Comparison of ENCODE assay signal across 9 mouse cellular contexts in genomic region chr7:19523757-19524419, GRCm38 (mm10). TPM values are rescaled to one million over a fixed set of nuclear protein-coding genes. Genes with fewer than 3 reads are reported as not detected.
DNase-seq lines count a peak whose midpoint lies in the region; ATAC-seq lines count a peak whose summit lies in the region.
"Had no signal": no experiment of that assay in that cellular context is flagged by ENCODE, and none has a peak within 500 bp of the region (broad histone marks: within the 10 kb centered on the region; RNA-seq: fewer than 3 reads in every experiment).

No protein-coding gene starts in this region.

- WGBS in kidney, embryonic 14.5 days = under 1% methylated on average over 64 of the region's 64 CpGs
- WGBS in midbrain, embryonic 14.5 days = 1% methylated on average over 64 of the region's 64 CpGs
- WGBS in stomach, embryonic 16.5 days = 1% methylated on average over 64 of the region's 64 CpGs

- no peaks in the 10 kb centered on the region for H3K9me3 ChIP-seq in kidney, embryonic 14.5 days (ENCODE audit: control insufficient read depth, low read length)
- no peaks in the 10 kb centered on the region for H3K9me3 ChIP-seq in midbrain, embryonic 14.5 days (ENCODE audit: control insufficient read depth, low read length)
- H3K9me3 ChIP-seq in stomach, embryonic 16.5 days (replicated peaks; ENCODE audit: control insufficient read depth, low read length) = no peaks in the 10 kb centered on the region

- 0 out of 2 replicates have a peak, but pooled peaks cover 3% of the 10 kb centered on the region for H3K36me3 ChIP-seq in kidney, embryonic 14.5 days (ENCODE audit: control insufficient read depth, insufficient read depth, low read length)
- no peaks in the 10 kb centered on the region for H3K36me3 ChIP-seq in midbrain, embryonic 14.5 days (ENCODE audit: control insufficient read depth, insufficient read depth, low read length)
- no peaks in the 10 kb centered on the region for H3K36me3 ChIP-seq in stomach, embryonic 16.5 days (ENCODE audit: control insufficient read depth, insufficient read depth, low read length)

- H3K4me3 ChIP-seq in kidney, embryonic 14.5 days (ENCODE audit: low read length) = peak overlapping the region; percentile 39
- H3K4me3 ChIP-seq in midbrain, embryonic 14.5 days (replicated peaks; ENCODE audit: low read depth, low read length) = peak overlapping the region; percentile 36
- peak overlapping the region; percentile 45 for H3K4me3 ChIP-seq in stomach, embryonic 16.5 days (replicated peaks; ENCODE audit: low read length)

- ATAC-seq in granulocyte monocyte progenitor cell, adult 5-6 weeks (replicated peaks; ENCODE audit: poor library complexity, severe bottlenecking) = peak; percentile 65
- ATAC-seq in kidney, embryonic 14.5 days (ENCODE audit: low FRiP score, low TSS enrichment) = peak; percentile 43; the same call in 1 of the 2 replicates
- peak; percentile 62 for ATAC-seq in midbrain, embryonic 14.5 days (ENCODE audit: low FRiP score, low TSS enrichment)
- no peak for ATAC-seq in stomach, embryonic 16.5 days (ENCODE audit: insufficient read depth, low FRiP score)

- DNase-seq in heart, adult 11 months = peak; percentile 93
- DNase-seq in heart, adult 8-10 months (ENCODE audit: low spot score) = no peak
- DNase-seq in embryo, embryonic 9.5 days (ENCODE audit: extremely low spot score) = peak; percentile 82
- peak; percentile 59 for DNase-seq in liver
- peak; percentile 83 for DNase-seq in midbrain, embryonic 14.5 days

- H3K4me2 ChIP-seq in kidney, embryonic 14.5 days (replicated peaks; ENCODE audit: low read depth, low read length) = peak overlapping the region; percentile 71
- H3K4me2 ChIP-seq in midbrain, embryonic 14.5 days (ENCODE audit: low read length) = peak overlapping the region; percentile 71
- peak overlapping the region; percentile 73 for H3K4me2 ChIP-seq in stomach, embryonic 16.5 days (ENCODE audit: low read depth, low read length)

- peak overlapping the region; percentile 44 for H3K9ac ChIP-seq in kidney, embryonic 14.5 days (ENCODE audit: low read depth, low read length)
- peak overlapping the region; percentile 47 for H3K9ac ChIP-seq in midbrain, embryonic 14.5 days (replicated peaks; ENCODE audit: low read length)
- peak overlapping the region; percentile 61 for H3K9ac ChIP-seq in stomach, embryonic 16.5 days (ENCODE audit: low read length)

- peaks cover 18% of the 10 kb centered on the region for H3K4me1 ChIP-seq in kidney, embryonic 14.5 days (ENCODE audit: control insufficient read depth, insufficient read depth, low read length)
- peaks cover 14% of the 10 kb centered on the region for H3K4me1 ChIP-seq in midbrain, embryonic 14.5 days (ENCODE audit: control insufficient read depth, insufficient read depth, low read length)
- H3K4me1 ChIP-seq in stomach, embryonic 16.5 days (ENCODE audit: control insufficient read depth, insufficient read depth, low read length) = peaks cover 21% of the 10 kb centered on the region

- peaks cover 60% of the 10 kb centered on the region for H3K27me3 ChIP-seq in kidney, embryonic 14.5 days (ENCODE audit: control insufficient read depth, insufficient read depth, low read length)
- H3K27me3 ChIP-seq in midbrain, embryonic 14.5 days (ENCODE audit: control insufficient read depth, insufficient read depth, low read length) = peaks cover 67% of the 10 kb centered on the region
- peaks cover 65% of the 10 kb centered on the region for H3K27me3 ChIP-seq in stomach, embryonic 16.5 days (ENCODE audit: control insufficient read depth, insufficient read depth, low read length)

- H3K27ac ChIP-seq in kidney, embryonic 14.5 days (ENCODE audit: low read depth, low read length) = no peak overlapping the region
- H3K27ac ChIP-seq in midbrain, embryonic 14.5 days (replicated peaks; ENCODE audit: low read depth, low read length) = no peak overlapping the region
- no peak overlapping the region for H3K27ac ChIP-seq in stomach, embryonic 16.5 days (ENCODE audit: low read length)
- H3K27ac ChIP-seq: macrophage had no signal

RNA-seq across cellular contexts. Expression of gene Nkpd1, which starts 6.2 kb away (rescaled TPM):
- not detected for total RNA-seq in heart, adult 8-10 months (2022)
- not detected in 2 replicates for total RNA-seq in granulocyte monocyte progenitor cell, adult 5-6 weeks (2014; fragmentation: Nextera tagmentation)
- total RNA-seq in granulocyte monocyte progenitor cell, adult 5-6 weeks (2017) = not detected in 2 replicates
- 0.13 and 0.27 TPM in 2 replicates for polyA plus RNA-seq in kidney, embryonic 14.5 days (2014; fragmentation: Nextera tagmentation; extraction: Ambion mirVana)
- 0.51 and 0.74 TPM in 2 replicates for polyA plus RNA-seq in midbrain, embryonic 14.5 days (2014; fragmentation: Nextera tagmentation; extraction: Ambion mirVana)
- polyA plus RNA-seq in stomach, embryonic 16.5 days (2015; fragmentation: Nextera tagmentation; extraction: Ambion mirVana) = 1.8 and 3.3 TPM in 2 replicates
- polyA plus RNA-seq: macrophage had no signal

RNA-seq across cellular contexts. Expression of gene Trappc6a, which starts 15.7 kb away (rescaled TPM):
- total RNA-seq in heart, adult 8-10 months (2022) = 10 to 100 TPM; 36.3 to 44.7 (median 37.2) TPM
- total RNA-seq in granulocyte monocyte progenitor cell, adult 5-6 weeks (2014; fragmentation: Nextera tagmentation) = 75.3 and 83.4 TPM in 2 replicates
- total RNA-seq in granulocyte monocyte progenitor cell, adult 5-6 weeks (2017) = 28.2 and 30.6 TPM in 2 replicates
- 63.7 and 70.2 TPM in 2 replicates for polyA plus RNA-seq in kidney, embryonic 14.5 days (2014; fragmentation: Nextera tagmentation; extraction: Ambion mirVana)
- polyA plus RNA-seq in midbrain, embryonic 14.5 days (2014; fragmentation: Nextera tagmentation; extraction: Ambion mirVana) = 30.1 and 36.6 TPM in 2 replicates
- polyA plus RNA-seq in stomach, embryonic 16.5 days (2015; fragmentation: Nextera tagmentation; extraction: Ambion mirVana) = 101 and 102 TPM in 2 replicates

RNA-seq across cellular contexts. Expression of gene Bloc1s3, which starts 15.7 kb away (rescaled TPM):
- 1 to 10 TPM; 2.2 to 3.1 (median 3.0) TPM for total RNA-seq in heart, adult 8-10 months (2022)
- 3.1 and 4.5 TPM in 2 replicates for total RNA-seq in granulocyte monocyte progenitor cell, adult 5-6 weeks (2014; fragmentation: Nextera tagmentation)
- 0.60 and 1.0 TPM in 2 replicates for total RNA-seq in granulocyte monocyte progenitor cell, adult 5-6 weeks (2017)
- polyA plus RNA-seq in kidney, embryonic 14.5 days (2014; fragmentation: Nextera tagmentation; extraction: Ambion mirVana) = 1.4 and 2.4 TPM in 2 replicates
- 2.5 and 6.1 TPM in 2 replicates for polyA plus RNA-seq in midbrain, embryonic 14.5 days (2014; fragmentation: Nextera tagmentation; extraction: Ambion mirVana)
- 1.4 and 1.5 TPM in 2 replicates for polyA plus RNA-seq in stomach, embryonic 16.5 days (2015; fragmentation: Nextera tagmentation; extraction: Ambion mirVana)

RNA-seq across cellular contexts. Expression of gene Ppp1r37, which starts 39.0 kb away (rescaled TPM):
- total RNA-seq in heart, adult 8-10 months (2022) = 10 to 100 TPM; 61.6 to 72.9 (median 63.8) TPM
- 29.7 and 32.3 TPM in 2 replicates for total RNA-seq in granulocyte monocyte progenitor cell, adult 5-6 weeks (2014; fragmentation: Nextera tagmentation)
- 11.9 and 17.8 TPM in 2 replicates for total RNA-seq in granulocyte monocyte progenitor cell, adult 5-6 weeks (2017)
- 6.5 and 23.0 TPM in 2 replicates for polyA plus RNA-seq in kidney, embryonic 14.5 days (2014; fragmentation: Nextera tagmentation; extraction: Ambion mirVana)
- 9.5 and 31.7 TPM in 2 replicates for polyA plus RNA-seq in midbrain, embryonic 14.5 days (2014; fragmentation: Nextera tagmentation; extraction: Ambion mirVana)
- 19.1 and 20.4 TPM in 2 replicates for polyA plus RNA-seq in stomach, embryonic 16.5 days (2015; fragmentation: Nextera tagmentation; extraction: Ambion mirVana)

RNA-seq across cellular contexts. Expression of gene Zfp296, which starts 53.2 kb away (rescaled TPM):
- under 1 TPM; 0.25 to 0.84 (median 0.34) TPM for total RNA-seq in heart, adult 8-10 months (2022)
- 3.9 and 7.0 TPM in 2 replicates for total RNA-seq in granulocyte monocyte progenitor cell, adult 5-6 weeks (2014; fragmentation: Nextera tagmentation)
- total RNA-seq in granulocyte monocyte progenitor cell, adult 5-6 weeks (2017) = 3.8 and 3.9 TPM in 2 replicates
- 0.33 and 0.68 TPM in 2 replicates for polyA plus RNA-seq in kidney, embryonic 14.5 days (2014; fragmentation: Nextera tagmentation; extraction: Ambion mirVana)
- 0.22 and 0.32 TPM in 2 replicates for polyA plus RNA-seq in midbrain, embryonic 14.5 days (2014; fragmentation: Nextera tagmentation; extraction: Ambion mirVana)
- 2.8 and 3.7 TPM in 2 replicates for polyA plus RNA-seq in stomach, embryonic 16.5 days (2015; fragmentation: Nextera tagmentation; extraction: Ambion mirVana)
